Mouse (Mus musculus) cerebellum, adult 2 months (tissue): ENCODE measurements around the gene Tbpl1.

ENCODE experiments used
- CTCF ChIP-seq: fragments of 200-500 bp; IDR thresholded peaks from 2 replicates; pipeline ENCODE4 v1.5.1; 2011; ENCODE audit warnings: low read depth, mild to moderate bottlenecking, control low read depth, low read length, moderate library complexity, borderline replicate concordance; ENCODE audit not compliant: insufficient read depth
- POLR2A ChIP-seq: fragments of 200-500 bp; IDR thresholded peaks from 2 replicates; pipeline ENCODE4 v1.6.1; 2011; ENCODE audit warnings: low read length, control low read depth, borderline replicate concordance; ENCODE audit not compliant: insufficient read depth

- TF ChIP-seq CTCF (no peak), POLR2A (no peak)
These were observed 10.8 kb downstream of the Tbpl1 start for GRCm38 (mm10) chr10:22720781-22721529.
